Mouse (Mus musculus): ENCODE results near the gene Rsph4a.
"Not testable (repeated sequence)": the region's sequence is repeated elsewhere in the genome, so short reads cannot be mapped to it uniquely, and the experiment has no call there.

The Rsph4a gene

GRCm38 (mm10) chr10:33904530-33905481 lies at the start of gene Rsph4a:
Gene Rsph4a, plus strand, starts transcription at chr10:33905111.
- in situ Hi-C loops (cut with MboI, MseI): no loop called here

- in situ Hi-C loops (cut with MboI, MseI): no loop called here
Observed at GRCm38 (mm10) chr10:33857421-33857820, 47.5 kb upstream of the Rsph4a start, which contains the start of gene Sult3a1. Gene Sult3a1, plus strand, starts transcription at chr10:33857721.

GRCm38 (mm10) chr10:33865994-33866393 lies 38.9 kb upstream of the Rsph4a start:
- in situ Hi-C loops (cut with MboI, MseI): no loop called here

GRCm38 (mm10) chr10:33870441-33870840 lies 34.5 kb upstream of the Rsph4a start:
- in situ Hi-C loops (cut with MboI, MseI): no loop called here

- in situ Hi-C loops (cut with MboI, MseI): no loop called here
Observed at GRCm38 (mm10) chr10:33872672-33873398, 32.1 kb upstream of the Rsph4a start.

- in situ Hi-C loops (cut with MboI, MseI): not testable (repeated sequence)
Observed at GRCm38 (mm10) chr10:33882411-33882810, 22.5 kb upstream of the Rsph4a start.

GRCm38 (mm10) chr10:33901520-33901919 lies 3.4 kb upstream of the Rsph4a start:
- in situ Hi-C loops (cut with MboI, MseI): not testable (repeated sequence)

- in situ Hi-C loops (cut with MboI, MseI): no loop called here
Observed at GRCm38 (mm10) chr10:33905489-33905888, 578 bp downstream of the Rsph4a start.

GRCm38 (mm10) chr10:33940702-33941101 lies 35.8 kb downstream of the Rsph4a start:
- in situ Hi-C loops (cut with MboI, MseI): no loop called here

- in situ Hi-C loops (cut with MboI, MseI): no loop called here
Observed at GRCm38 (mm10) chr10:33945390-33945789, 40.5 kb downstream of the Rsph4a start.

GRCm38 (mm10) chr10:33946336-33946735 lies 41.4 kb downstream of the Rsph4a start:
- in situ Hi-C loops (cut with MboI, MseI): no loop called here

- in situ Hi-C loops (cut with MboI, MseI): no loop called here
Observed at GRCm38 (mm10) chr10:33950803-33951583, 46.1 kb downstream of the Rsph4a start, which contains the start of gene Zup1. Gene Zup1, minus strand, starts transcription at chr10:33951269.

GRCm38 (mm10) chr10:33952509-33952908 lies 47.6 kb downstream of the Rsph4a start:
- in situ Hi-C loops (cut with MboI, MseI): no loop called here

All from T-helper 2 cell (primary cell).